Mouse (Mus musculus) layer of hippocampus, postnatal 25 days (tissue): Measurements from ENCODE around the gene Foxd4. TPM values are rescaled to one million over a fixed set of nuclear protein-coding genes. Genes with fewer than 3 reads are reported as not detected.
"Not testable (repeated sequence)": the region's sequence is repeated elsewhere in the genome, so short reads cannot be mapped to it uniquely, and the experiment has no call there.

ENCODE experiments used
- DNase-seq, 2 experiments: peaks; one replicate each; pipeline ENCODE4 v3.0.0; 2022; ENCODE audit warnings: mixed read lengths in 2 of 2, low spot score in 1 of 2; ENCODE audit errors: extremely low spot score in 1 of 2
- microRNA-seq, 2 experiments: library from miRNA; unstranded; fragments of <30 nt; microRNA quantifications; one replicate each; pipeline ENCODE4 v1.2.0; 2021
- total RNA-seq, 2 experiments: library from RNA; stranded (reverse); gene quantifications; 2 replicates each; pipeline ENCODE4 v1.2.3; 2021

Gene Foxd4
- total RNA-seq, 2 experiments from 2014 or later, result not detected

- DNase-seq, result no peak
These were observed 19.8 kb downstream of the Foxd4 start for GRCm38 (mm10) chr19:24881237-24881636.

GRCm38 (mm10) chr19:24875129-24875870, 25.7 kb downstream of the Foxd4 start, which contains the start of gene Gm10053:
Gm10053 (plus strand) TSS chr19:24875686.
- DNase-seq, result not testable (repeated sequence)

GRCm38 (mm10) chr19:24873873-24874272, 27.1 kb downstream of the Foxd4 start:
- DNase-seq, result no peak

- peak; percentile 67 to 90 for DNase-seq
These were observed 29.9 kb downstream of the Foxd4 start for GRCm38 (mm10) chr19:24871037-24871635.

- DNase-seq, result no peak
These were observed 35.6 kb downstream of the Foxd4 start for GRCm38 (mm10) chr19:24865436-24865835.

- DNase-seq, result no peak
These were observed 39.2 kb downstream of the Foxd4 start, which contains the start of gene Pgm5 for GRCm38 (mm10) chr19:24861612-24862451. Pgm5 (minus strand) TSS chr19:24861855.

- DNase-seq, result no peak
These were observed 39.8 kb downstream of the Foxd4 start for GRCm38 (mm10) chr19:24861276-24861611.

- DNase-seq, result peak in 1 of 2 experiments; percentile 30
These were observed 49.3 kb downstream of the Foxd4 start for GRCm38 (mm10) chr19:24851456-24852315.

Small RNA genes lying within 50 kb of the gene (microRNA-seq; reads per million reads assigned to microRNA genes)
- 0 reads per million in 2 experiments for gene Mir3084-1

Other genes with a start within 250 kb of the Foxd4 start
- gene Tmem252, start 227.2 kb downstream of the Foxd4 start, total RNA-seq, result under 1 TPM; 0.35 to 0.49 TPM
- gene Pgm5, start 39.3 kb downstream of the Foxd4 start, total RNA-seq, result 1 to 10 TPM; 3.2 to 3.6 TPM
- gene Gm10053, start 25.5 kb downstream of the Foxd4 start, total RNA-seq, result 100 to 1,000 TPM; 189 to 216 TPM
- 10 to 100 TPM; 11.8 to 15.5 TPM for gene Cbwd1, start 60.4 kb upstream of the Foxd4 start, total RNA-seq
- 1 to 10 TPM; 2.8 to 5.3 TPM for gene Dock8, start 98.3 kb upstream of the Foxd4 start, total RNA-seq